27 mouse cellular contexts compared by ENCODE assay signal in genomic region chr5:36182326-36182725, GRCm38 (mm10). TPM values are rescaled to one million over a fixed set of nuclear protein-coding genes. Genes with fewer than 3 reads are reported as not detected.
DNase-seq lines count a peak whose midpoint lies in the region; ATAC-seq and TF ChIP-seq lines count a peak whose summit lies in the region.
"Had no signal": no experiment of that assay in that cellular context is flagged by ENCODE, and none has a peak within 500 bp of the region (broad histone marks: within the 10 kb centered on the region; RNA-seq: fewer than 3 reads in every experiment).

No protein-coding gene starts in this region.

- H3K27ac ChIP-seq in hindbrain, embryonic 10.5 days, result 0 out of 2 replicates have a peak overlapping the region, but pooled peaks have one; percentile 16
- H3K27ac ChIP-seq in hindbrain, embryonic 11.5 days (ENCODE audit: low read depth, low read length), result no peak overlapping the region
- H3K27ac ChIP-seq in lung, embryonic 14.5 days (ENCODE audit: low read depth), result no peak overlapping the region
- H3K27ac ChIP-seq in kidney, embryonic 14.5 days (ENCODE audit: low read depth, low read length), result no peak overlapping the region
- H3K27ac ChIP-seq: embryonic facial prominence, embryonic 12.5 days; embryonic facial prominence, embryonic 15.5 days; gastrocnemius, adult 2 months had no signal

- H3K4me1 ChIP-seq in hindbrain, embryonic 10.5 days (replicated peaks), result peaks cover 16% of the 10 kb centered on the region; the same call in 1 of the 2 replicates
- H3K4me1 ChIP-seq in hindbrain, embryonic 11.5 days (replicated peaks; ENCODE audit: control insufficient read depth, insufficient read depth, low read length), result no peaks in the 10 kb centered on the region
- H3K4me1 ChIP-seq in lung, embryonic 14.5 days (ENCODE audit: insufficient read depth), result no peaks in the 10 kb centered on the region
- H3K4me1 ChIP-seq in kidney, embryonic 14.5 days (ENCODE audit: control insufficient read depth, insufficient read depth, low read length), result 0 out of 2 replicates have a peak, but pooled peaks cover 3% of the 10 kb centered on the region
- H3K4me1 ChIP-seq: embryonic facial prominence, embryonic 12.5 days; embryonic facial prominence, embryonic 15.5 days had no signal

- no peak overlapping the region for H3K4me2 ChIP-seq in hindbrain, embryonic 11.5 days (replicated peaks; ENCODE audit: low read depth, low read length)
- no peak overlapping the region for H3K4me2 ChIP-seq in lung, embryonic 14.5 days
- H3K4me2 ChIP-seq in kidney, embryonic 14.5 days (replicated peaks; ENCODE audit: low read depth, low read length), result no peak overlapping the region
- H3K4me2 ChIP-seq: embryonic facial prominence, embryonic 12.5 days; embryonic facial prominence, embryonic 15.5 days; heart, embryonic 11.5 days had no signal

- no peak overlapping the region for H3K4me3 ChIP-seq in hindbrain, embryonic 10.5 days
- no peak overlapping the region for H3K4me3 ChIP-seq in hindbrain, embryonic 11.5 days (ENCODE audit: low read depth, low read length)
- no peak overlapping the region for H3K4me3 ChIP-seq in lung, embryonic 14.5 days (ENCODE audit: low read depth, low read length)
- no peak overlapping the region for H3K4me3 ChIP-seq in kidney, embryonic 14.5 days (ENCODE audit: low read length)
- H3K4me3 ChIP-seq: embryonic facial prominence, embryonic 12.5 days; embryonic facial prominence, embryonic 15.5 days; gastrocnemius, adult 2 months had no signal

- TF ChIP-seq CTCF in lung, embryonic 14.5 days (IDR thresholded peaks at IDR 0.05; ENCODE audit: low read depth), result no peak

- no peaks in the 10 kb centered on the region for H3K36me3 ChIP-seq in hindbrain, embryonic 10.5 days
- no peaks in the 10 kb centered on the region for H3K36me3 ChIP-seq in hindbrain, embryonic 11.5 days (ENCODE audit: control insufficient read depth, insufficient read depth, low read length)
- H3K36me3 ChIP-seq in lung, embryonic 14.5 days (ENCODE audit: insufficient read depth), result no peaks in the 10 kb centered on the region
- no peaks in the 10 kb centered on the region for H3K36me3 ChIP-seq in kidney, embryonic 14.5 days (ENCODE audit: control insufficient read depth, insufficient read depth, low read length)
- H3K36me3 ChIP-seq: embryonic facial prominence, embryonic 12.5 days; embryonic facial prominence, embryonic 15.5 days; G1E had no signal

- 78% methylated on average over 7 of the region's 7 CpGs for WGBS in hindbrain, embryonic 10.5 days
- WGBS in hindbrain, embryonic 11.5 days, result 81% methylated on average over 7 of the region's 7 CpGs
- 63% methylated on average over 7 of the region's 7 CpGs for WGBS in lung, embryonic 14.5 days
- 75% methylated on average over 7 of the region's 7 CpGs for WGBS in kidney, embryonic 14.5 days

- no peak for DNase-seq in hindbrain, embryonic 10.5 days (ENCODE audit: low spot score)
- no peak for DNase-seq in hindbrain, embryonic 11.5 days (ENCODE audit: low spot score)
- no peak for DNase-seq in lung, embryonic 14.5 days
- DNase-seq in lung, adult 18-20 months, result no peak
- peak; percentile 52 for DNase-seq in retina, postnatal 1 day
- no peak for DNase-seq in retina, embryonic 14.5 days (ENCODE audit: low spot score)
- DNase-seq: adrenal gland, postnatal 10 days; B cell, adult 2 months; cerebellum, adult 11-12 months; cerebellum, adult 8-10 months; cerebellum, postnatal 25 days; forebrain, postnatal 0 days; gastrocnemius, adult 2 months; gastrocnemius, postnatal 14 days; heart, adult 11 months had no signal

- H3K9me3 ChIP-seq in hindbrain, embryonic 10.5 days, result no peaks in the 10 kb centered on the region
- no peaks in the 10 kb centered on the region for H3K9me3 ChIP-seq in hindbrain, embryonic 11.5 days (ENCODE audit: control insufficient read depth, low read length)
- no peaks in the 10 kb centered on the region for H3K9me3 ChIP-seq in lung, embryonic 14.5 days (ENCODE audit: low read depth, low read length)
- H3K9me3 ChIP-seq in kidney, embryonic 14.5 days (ENCODE audit: control insufficient read depth, low read length), result no peaks in the 10 kb centered on the region
- H3K9me3 ChIP-seq: embryonic facial prominence, embryonic 12.5 days; embryonic facial prominence, embryonic 15.5 days; G1E had no signal

- no peak overlapping the region for H3K9ac ChIP-seq in hindbrain, embryonic 11.5 days (ENCODE audit: low read depth, low read length)
- no peak overlapping the region for H3K9ac ChIP-seq in lung, embryonic 14.5 days
- H3K9ac ChIP-seq in kidney, embryonic 14.5 days (ENCODE audit: low read depth, low read length), result no peak overlapping the region
- H3K9ac ChIP-seq: embryonic facial prominence, embryonic 12.5 days; embryonic facial prominence, embryonic 15.5 days; forebrain, postnatal 0 days had no signal

- ATAC-seq in hindbrain, embryonic 11.5 days (ENCODE audit: low FRiP score), result no peak
- ATAC-seq in lung, embryonic 14.5 days (ENCODE audit: insufficient read depth), result 0 out of 2 replicates have a peak, but pooled peaks have one; percentile 19
- no peak for ATAC-seq in kidney, embryonic 14.5 days (ENCODE audit: low FRiP score, low TSS enrichment)
- ATAC-seq: forebrain, embryonic 14.5 days; forebrain, postnatal 0 days; inflammation-experienced regulatory T-cells, adult 6 months; intestine, embryonic 16.5 days; Patski had no signal

- no peaks in the 10 kb centered on the region for H3K27me3 ChIP-seq in hindbrain, embryonic 10.5 days (ENCODE audit: insufficient read depth, poor library complexity, severe bottlenecking)
- H3K27me3 ChIP-seq in hindbrain, embryonic 11.5 days (ENCODE audit: control insufficient read depth, insufficient read depth, low read length), result no peaks in the 10 kb centered on the region
- H3K27me3 ChIP-seq in lung, embryonic 14.5 days (ENCODE audit: insufficient read depth, low read length), result no peaks in the 10 kb centered on the region
- no peaks in the 10 kb centered on the region for H3K27me3 ChIP-seq in kidney, embryonic 14.5 days (ENCODE audit: control insufficient read depth, insufficient read depth, low read length)
- H3K27me3 ChIP-seq: embryonic facial prominence, embryonic 12.5 days; embryonic facial prominence, embryonic 15.5 days; Patski had no signal

RNA-seq across cellular contexts. Expression of gene Psapl1, which starts 21.5 kb away (rescaled TPM):
- polyA plus RNA-seq in hindbrain, embryonic 10.5 days (2016; fragmentation: Nextera tagmentation; extraction: Ambion mirVana), result not detected in 2 replicates
- 0.17 TPM in 1 of 2 replicates, not detected in the other for polyA plus RNA-seq in hindbrain, embryonic 11.5 days (2014; fragmentation: Nextera tagmentation; extraction: Ambion mirVana)
- 0.20 TPM in 1 of 2 replicates, not detected in the other for polyA plus RNA-seq in lung, embryonic 14.5 days (2014; fragmentation: Nextera tagmentation; extraction: Ambion mirVana)
- polyA plus RNA-seq in kidney, embryonic 14.5 days (2014; fragmentation: Nextera tagmentation; extraction: Ambion mirVana), result 0.11 TPM in 2 replicates
- polyA plus RNA-seq: forebrain, embryonic 14.5 days; forebrain, postnatal 0 days; frontal cortex, adult 2 months; G1E; heart, embryonic 14.5 days; heart, postnatal 0 days; inflammation-experienced regulatory T-cells, adult 6 months; Patski had no signal
